Mouse (Mus musculus) NIH3T3 (cell line): Measurements from ENCODE around the gene Hdac11.

ENCODE experiments used
- DNase-seq: peaks from one replicate; pipeline ENCODE4 v3.0.0-alpha.2; 2012; ENCODE audit warnings: low read depth

Hdac11 gene

DNA sequence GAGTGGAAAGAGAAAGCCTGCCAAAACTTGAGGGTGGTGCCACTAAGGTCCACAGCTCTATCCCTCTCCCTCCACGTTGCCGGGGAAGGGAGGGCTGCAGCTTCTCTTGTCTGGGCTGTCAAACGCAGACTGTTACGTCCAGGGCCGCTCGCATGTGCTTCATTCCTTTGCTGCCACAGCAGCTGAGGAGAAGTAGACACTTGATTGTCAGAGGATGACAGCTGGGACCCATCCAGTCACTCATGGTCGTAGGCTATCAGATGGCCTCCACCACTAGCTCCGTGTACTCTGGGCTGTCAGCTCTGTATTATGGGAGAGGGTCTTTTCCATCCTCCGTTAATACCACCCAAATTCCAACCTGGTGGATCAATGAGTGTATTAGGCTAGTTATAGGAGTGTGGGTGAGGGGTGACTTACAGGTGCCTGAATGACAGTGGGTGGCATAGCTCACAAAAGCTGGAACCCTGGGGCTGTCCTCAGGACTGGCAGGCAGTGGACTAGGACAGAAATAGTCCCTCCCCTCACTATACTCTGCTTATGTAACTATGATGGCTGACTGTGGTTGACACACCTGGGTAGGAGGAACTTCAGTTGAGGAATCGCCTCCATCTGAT, 19.0 kb upstream of the Hdac11 start:
- DNase-seq, result no peak

DNA sequence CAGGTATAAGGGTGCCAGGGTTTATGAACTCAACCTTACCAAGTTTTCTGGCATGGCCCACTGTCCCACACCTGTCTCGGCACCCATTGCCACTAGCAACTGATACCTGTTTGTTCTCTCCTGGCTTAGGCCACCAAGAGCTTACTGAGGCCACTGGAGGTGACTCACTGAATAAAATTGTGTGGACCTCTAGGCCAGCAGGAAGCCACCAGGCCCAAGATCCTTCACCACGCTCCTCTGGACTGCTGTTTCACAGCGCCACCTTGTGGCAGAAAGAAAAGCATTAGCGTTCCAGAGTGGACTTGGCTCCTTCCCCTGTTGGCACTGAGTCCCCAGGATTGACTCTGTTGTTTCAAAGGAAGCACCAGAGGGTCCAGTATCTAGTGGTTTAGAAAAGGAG, 16.6 kb upstream of the Hdac11 start:
- DNase-seq, result peak; percentile 93

DNA sequence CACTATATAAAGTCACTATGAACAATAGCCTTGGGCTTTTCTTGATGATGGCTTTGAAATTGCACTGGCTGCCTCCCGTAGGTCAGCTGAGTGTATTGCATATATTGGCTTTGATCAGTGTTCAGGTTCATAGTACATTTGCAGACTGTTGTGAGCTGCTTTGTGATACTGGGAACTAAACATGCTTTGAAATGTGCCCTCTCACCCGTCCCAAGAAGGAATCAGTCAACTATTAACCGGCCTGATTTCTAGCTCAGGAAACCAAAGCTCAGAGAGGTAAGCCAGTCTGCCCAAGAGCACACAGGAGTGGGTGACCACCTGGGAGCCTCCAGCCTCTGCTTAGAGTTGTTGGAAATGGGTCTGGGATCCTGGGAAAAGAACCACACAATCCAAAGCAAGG, 11.4 kb upstream of the Hdac11 start:
- no peak for DNase-seq

DNA sequence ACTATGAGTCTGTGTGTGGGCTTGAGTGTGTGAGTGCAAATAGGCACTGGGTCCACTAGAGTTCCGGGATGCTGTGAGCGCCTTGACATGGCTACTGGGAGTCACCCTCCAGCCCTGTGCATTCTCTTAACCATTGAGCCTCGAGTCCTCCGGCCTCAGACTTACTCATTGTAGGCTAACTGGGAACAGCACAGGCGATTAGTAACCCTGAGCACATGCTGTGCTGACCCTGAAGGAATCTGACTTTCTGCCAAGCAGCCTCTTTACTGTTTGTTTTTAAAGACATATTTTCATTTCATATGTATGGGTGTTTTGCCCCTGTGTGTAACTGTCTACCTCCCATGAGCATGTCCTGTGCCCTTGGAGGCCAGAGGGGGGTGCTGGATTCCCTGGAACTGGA, 10.9 kb upstream of the Hdac11 start:
- DNase-seq, result peak; percentile 64

DNA sequence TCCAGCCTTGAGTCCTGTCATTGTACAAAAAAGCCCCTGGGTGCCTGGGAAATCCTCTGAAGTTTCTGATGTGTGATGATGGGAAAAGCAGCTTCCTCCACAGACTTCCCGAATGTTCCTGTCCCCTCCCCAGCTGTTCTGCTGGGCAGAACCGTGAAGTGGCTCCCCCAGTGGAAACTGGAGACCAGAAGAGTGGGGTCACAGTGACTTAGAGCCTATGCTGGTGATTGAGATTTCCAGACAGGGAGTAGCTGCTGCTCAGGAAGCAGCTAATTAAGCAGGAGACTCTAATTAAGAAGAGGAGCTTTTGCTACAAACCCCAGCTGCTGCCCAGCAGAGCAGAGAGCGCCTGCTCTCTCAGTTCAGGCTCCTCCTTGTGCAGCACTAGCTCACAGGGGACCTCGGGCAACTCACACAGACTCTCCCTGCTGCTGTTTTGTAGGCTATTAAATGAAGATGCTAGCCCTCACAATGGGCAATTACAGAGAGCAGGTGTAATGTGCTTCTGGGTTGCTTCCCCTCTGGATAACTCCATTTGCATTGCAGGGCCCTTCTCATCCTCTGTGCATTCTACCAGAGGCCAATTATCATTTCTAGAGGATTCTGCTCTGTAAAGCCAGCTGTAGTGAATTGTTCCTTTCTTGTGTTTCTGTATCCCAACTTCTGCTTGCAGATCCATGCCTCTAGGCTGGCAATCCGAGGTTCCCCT, 9.9 kb upstream of the Hdac11 start:
- DNase-seq, result peak; percentile 28

DNA sequence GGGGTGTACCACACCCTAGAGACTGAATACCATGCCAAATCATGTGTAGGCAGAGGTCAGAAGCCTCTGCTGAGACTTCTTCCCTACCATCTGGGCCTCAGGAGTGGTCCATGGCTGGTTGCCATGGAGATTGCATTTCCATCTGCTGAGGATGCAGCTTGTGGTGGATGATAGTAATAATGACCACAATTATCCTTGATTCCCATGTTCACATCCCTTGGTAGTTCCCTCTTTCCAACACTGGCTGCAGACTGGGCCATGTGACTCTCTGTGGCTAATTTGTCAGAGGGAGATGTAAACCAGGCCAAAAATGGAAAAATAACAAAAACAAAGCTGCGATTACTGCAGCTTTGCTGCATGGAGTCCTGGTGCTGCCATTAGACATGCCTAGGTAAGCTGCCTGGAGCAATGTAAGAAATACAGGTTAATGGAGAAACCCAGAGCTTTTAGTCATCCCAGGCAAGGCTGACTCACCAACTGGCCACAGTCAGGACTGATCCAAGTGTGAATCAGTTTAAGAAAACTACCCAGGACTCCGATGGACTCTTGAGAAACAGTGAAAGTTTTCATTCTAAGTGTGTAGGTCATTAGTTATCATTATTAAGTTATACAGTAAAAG, 9.2 kb upstream of the Hdac11 start:
- peak; percentile 80 for DNase-seq

DNA sequence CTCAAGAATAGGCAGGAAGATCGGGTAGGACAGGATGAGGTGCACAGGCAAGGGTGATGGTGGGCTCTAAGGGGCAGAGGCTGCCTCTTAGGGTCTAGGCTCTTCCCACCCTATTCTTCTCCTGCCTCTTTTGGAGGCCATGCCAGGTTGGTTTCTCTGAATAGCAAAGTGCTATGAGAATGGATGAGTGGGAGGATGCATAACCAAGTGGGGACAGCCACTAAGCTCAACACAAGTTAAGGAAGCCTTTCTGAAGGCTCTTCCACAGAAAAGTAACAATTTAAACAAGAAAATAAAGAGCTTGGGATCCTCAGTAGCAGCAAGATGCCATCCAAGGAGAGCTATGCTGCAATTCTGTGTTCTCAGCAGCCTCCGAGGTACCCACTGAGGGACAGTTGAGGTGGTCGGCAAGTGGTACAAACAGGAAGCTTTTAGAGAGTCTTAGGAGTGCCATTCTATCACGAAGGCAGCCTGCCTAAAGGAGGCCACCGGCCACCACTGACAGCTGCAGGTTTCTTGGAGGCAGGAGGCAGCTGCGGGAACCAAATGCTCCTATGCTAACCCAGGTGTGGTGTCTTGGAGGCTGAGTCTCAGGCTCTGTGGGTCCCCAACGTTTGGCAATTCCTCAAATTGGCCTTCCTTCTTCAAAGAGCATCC, 3.4 kb upstream of the Hdac11 start:
- no peak for DNase-seq

DNA sequence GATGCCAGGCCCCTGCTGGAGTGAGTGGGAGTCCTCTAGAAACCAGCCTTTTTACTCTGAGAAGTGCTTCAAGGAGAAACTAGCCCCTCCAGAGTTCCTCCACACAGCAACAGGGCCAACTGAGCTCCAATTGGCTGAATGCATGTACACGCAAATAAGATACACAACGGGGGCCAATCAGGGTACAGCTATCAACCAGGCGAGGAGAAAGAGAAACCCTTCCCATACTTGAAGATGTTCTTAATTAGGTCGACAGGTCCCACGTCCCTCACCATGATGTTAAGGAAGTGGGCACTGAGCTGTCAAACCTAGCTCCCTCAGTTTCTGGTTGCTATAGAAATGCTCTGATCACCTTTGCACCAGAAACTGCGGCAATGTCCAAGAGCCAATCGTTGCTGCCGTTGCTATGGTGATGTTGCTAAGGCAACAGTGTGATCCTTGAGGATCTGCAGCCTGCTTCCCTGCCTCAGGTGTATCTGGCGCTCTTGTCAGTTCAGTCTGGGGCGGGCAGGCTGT, 2.9 kb upstream of the Hdac11 start:
- DNase-seq, result no peak

DNA sequence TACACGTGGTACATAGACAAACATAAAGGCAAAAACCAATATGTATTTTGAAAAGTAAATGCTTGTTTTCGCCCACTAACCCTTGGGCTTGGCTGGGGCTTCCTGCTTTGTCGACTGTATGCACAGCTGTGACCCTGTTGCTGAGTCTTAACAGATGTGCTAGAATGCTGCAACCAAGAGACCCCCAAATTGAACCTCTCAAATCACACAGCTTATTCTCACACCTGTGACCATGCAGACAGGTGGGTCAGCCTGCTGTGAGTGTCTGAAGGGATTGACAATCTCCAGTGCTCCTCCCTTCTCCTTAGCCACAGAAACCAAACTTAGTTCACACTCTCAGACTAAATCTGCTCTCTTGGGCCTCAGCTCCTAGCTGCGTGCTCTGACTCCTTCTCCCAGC, 1.8 kb upstream of the Hdac11 start:
- DNase-seq, result no peak

DNA sequence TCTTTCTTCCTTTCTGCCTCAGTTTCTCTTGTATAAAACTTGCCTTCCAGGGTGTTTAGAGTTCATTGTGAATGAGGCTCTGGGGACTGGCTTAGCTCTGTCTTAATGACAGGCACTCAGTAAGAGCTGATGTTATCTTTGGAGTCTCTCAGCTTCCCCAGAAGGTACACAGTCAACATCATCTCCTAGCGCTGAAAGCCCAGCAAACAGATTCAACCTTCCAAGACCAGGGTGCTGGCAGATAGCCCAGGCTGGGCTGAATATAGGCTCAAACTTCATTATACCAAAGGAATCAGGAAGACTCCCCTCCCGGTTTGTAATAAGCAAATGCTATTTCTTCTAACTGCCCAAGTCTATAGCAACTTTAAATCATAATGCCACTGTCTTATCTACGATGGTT, 1.2 kb upstream of the Hdac11 start:
- DNase-seq, result peak; percentile 72

DNA sequence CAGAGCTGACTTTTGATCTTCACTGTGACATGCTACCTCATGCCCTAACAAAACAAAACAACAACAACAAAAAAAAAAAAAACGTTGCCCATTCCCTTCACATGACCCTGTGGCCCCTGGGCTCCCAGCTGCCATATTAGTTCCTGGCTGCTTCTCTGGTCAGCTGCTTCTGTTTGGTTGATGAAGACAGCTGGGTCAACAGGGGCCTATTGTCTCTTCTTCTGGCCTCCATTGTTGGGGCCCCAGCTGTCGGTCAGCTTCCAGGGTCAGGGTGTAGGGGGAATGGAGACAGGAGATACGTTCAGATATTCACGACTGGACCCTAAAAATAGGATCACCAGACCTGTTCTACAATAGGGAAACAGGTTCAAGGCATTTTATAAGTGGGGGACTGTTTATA, 403 bp upstream of the Hdac11 start:
- no peak for DNase-seq

DNA sequence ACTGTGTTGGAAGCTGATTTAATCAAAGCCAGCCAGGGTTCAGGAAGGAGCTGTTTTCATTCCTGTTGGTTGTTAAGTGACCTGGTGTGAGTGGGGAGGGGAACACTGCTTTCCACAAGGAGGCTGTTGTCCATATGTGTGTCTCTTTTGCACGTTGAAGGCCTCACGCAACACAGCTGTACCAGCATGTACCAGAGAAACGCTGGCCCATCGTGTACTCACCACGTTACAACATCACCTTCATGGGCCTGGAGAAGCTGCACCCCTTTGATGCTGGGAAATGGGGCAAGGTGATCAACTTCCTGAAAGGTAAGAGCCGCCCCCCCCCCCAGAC, 739 bp downstream of the Hdac11 start:
- no peak for DNase-seq

DNA sequence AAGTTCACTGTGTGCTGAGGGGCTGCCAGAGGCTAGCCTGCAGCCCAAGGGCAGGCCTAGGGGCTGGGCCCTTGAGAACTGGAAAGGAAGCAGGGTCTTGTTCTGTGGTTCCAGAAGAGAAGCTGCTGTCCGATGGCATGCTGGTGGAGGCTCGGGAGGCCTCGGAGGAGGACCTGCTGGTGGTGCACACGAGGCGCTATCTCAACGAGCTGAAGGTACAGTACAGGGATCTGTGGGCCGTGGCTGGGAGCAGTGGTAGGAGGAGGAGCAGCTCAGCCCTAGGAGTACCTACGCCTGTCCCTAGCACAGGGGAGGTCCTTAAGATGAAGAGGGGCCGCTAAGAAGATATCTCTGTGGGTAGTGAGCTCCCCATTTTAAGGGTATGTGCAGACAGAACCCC, 2.6 kb downstream of the Hdac11 start:
- no peak for DNase-seq

DNA sequence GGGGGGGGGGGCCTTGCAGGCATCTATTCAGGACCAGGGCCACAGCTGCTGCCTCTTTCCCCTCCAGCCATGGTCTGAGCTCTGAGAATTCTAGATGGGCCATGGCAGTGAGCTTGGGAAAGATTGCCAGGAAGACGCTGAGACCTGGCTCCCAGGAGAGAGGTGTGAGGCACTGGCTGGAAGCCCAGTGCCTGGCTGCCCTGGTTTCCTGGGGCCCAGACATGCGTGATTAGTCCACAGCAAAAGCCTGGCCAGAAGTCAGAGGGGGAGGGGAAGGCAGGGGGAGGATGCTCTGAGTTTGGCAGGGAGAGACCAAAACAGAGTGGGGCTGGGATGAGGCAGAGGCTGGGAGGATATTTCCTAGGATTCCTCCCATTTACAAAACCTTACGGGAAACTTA, 3.9 kb downstream of the Hdac11 start:
- DNase-seq, result peak; percentile 85

DNA sequence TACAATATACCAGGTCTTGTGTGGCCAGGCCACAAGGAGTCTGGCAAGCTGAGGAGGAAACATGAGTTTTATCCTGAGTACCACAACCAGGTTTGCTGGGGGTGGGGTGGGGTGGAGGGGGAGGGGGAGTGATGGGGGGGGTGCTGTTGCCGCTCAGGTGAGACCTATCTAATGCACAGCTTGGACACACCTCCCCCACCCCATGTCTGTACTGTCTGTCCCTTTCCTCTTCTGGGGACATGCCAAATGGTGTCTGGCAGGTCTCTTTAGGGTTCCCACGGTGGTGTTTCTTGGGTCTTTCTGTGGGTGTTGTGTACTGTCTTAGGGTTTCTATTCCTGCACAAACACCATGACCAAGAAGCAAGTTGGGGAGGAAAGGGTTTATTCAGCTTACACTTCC, 4.5 kb downstream of the Hdac11 start:
- DNase-seq, result no peak

DNA sequence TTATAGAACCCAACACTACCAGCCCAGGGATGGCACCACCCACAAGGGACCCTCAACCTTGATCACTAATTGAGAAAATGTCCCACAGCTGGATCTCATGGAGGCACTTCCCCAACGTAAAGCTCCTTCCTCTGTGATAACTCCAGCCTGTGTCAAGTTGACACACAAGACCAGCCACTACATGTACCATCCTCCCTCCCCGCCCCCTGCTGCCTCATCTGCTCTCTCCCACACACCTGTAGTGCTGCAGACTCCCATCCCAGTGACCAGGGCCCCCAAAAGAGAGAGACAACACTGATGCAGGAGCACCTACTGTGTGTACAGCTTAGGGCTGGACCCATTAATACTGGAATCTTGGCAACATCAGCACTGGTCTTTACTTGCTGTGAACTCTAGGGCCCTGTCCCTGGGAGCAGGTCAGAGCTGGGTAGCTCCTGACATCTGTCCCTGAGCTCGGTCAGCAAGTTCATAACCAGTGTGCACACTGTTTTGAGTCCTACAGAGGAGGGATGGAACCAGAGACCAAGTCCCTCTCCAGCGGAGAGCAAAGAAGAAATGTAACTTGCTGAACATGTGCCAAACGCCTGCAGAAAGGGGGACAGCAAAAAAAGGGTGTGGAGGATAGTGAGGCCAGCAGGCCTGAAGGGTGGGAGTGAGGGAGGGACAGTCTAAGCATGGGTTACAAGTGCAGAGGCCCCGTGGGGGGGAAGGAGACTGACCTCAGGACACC, 5.2 kb downstream of the Hdac11 start:
- DNase-seq, result no peak

DNA sequence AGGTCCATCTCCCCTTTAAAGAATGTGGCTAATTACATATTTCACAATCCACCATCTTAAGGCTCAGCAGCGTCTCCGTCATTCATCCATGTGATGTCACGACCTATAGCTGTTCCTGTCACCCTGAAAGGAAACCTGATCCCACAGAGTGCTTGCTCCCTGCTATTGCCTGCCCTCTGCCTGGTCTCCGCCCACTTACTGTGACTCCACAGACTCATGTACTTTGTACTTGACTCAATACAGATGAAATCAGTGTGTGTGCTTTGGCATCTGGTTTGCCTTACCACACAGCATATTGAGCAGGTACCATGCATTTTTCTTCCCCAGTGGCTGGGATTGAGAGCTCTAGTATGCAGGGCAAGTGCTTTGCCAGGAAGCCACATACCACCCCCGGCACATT, 5.8 kb downstream of the Hdac11 start:
- no peak for DNase-seq

DNA sequence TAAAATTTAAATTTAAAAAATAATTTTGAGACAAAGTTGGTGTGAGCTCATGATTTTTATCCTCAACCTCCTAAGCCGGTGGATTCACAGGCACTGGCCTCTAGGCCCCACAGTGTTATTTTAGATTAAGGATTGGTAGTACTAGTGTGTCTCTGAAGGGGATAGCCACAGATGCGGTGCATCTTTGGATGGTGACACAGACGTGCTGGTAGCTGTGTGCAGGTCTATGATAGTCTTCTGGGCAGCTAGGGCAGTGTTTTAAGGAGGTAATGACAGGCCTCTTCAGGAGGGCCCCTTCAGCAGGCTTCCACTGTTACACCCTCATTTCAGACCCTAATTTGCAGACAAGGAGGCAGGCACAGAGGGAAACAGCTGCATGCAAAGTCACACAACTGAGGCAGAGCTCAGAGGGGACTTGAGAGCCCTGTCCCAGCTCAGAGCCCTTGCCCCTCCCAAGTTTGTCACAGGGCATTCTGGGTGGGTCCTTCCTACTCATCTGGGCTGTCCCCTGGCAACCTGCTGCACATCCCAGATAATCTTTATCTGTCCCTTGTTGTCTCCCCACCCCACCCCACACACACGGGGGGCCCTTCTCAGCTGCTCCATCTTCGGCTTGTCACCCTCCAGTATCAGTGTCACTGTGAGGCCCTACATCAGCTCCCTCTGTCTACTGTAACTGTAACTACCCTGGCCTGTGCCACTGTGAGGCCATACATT, 6.9 kb downstream of the Hdac11 start:
- no peak for DNase-seq

DNA sequence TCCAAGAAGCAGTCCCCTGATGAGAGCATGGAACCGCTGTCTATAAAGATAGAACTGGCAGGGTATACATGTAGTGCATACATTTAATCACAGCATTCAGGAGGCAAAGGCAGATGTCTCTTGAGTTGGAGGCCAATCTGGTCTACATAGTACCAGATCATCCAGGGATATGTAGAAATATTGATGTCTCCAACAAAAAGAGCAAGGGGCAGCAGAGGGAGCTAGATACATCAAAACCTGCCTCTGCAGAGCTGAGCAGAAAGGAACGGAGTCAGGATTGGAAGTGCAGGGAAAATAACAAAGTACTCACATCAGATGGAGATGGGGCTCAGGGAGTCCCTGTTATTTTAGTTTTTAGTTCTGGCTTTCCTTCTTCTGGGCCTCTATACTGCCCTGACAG, 8.1 kb downstream of the Hdac11 start:
- peak; percentile 54 for DNase-seq

DNA sequence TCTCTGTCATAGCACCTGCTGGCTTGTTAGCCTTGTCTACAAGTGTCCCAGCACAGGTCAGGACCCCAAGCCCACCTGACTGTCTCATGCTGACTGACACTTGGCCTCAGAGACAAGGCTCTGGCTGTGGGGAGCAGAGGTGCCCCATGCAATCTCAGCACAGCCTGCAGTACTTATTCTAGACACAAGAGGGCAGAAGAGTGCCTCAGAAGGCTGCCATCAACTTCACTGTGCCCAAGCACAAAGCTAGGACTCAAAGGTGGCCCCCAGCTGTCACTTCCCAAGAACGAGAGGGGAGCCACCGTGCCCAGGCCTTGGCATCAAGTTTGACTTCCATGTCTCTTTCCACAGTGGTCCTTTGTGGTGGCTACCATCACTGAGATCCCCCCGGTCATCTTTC, 8.7 kb downstream of the Hdac11 start:
- DNase-seq, result peak; percentile 87

DNA sequence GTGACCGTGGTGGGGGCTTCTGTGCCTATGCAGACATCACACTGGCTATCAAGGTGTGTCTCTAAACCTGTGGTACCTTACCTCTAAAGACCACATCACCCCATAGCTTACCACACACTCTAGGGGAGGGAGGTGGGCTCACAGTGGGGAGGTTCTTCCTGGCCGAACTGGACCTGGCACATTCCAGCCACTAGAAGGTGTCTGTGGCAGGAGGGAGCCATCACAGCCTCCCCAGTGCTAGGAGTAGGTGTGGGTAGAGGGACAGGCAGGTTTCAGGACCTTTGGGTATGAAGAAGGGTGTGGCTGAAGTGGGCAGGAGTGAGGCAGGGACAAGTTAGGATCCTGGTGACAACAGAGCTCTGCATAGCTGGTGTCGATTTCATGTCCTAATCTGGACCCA, 11.4 kb downstream of the Hdac11 start:
- no peak for DNase-seq

DNA sequence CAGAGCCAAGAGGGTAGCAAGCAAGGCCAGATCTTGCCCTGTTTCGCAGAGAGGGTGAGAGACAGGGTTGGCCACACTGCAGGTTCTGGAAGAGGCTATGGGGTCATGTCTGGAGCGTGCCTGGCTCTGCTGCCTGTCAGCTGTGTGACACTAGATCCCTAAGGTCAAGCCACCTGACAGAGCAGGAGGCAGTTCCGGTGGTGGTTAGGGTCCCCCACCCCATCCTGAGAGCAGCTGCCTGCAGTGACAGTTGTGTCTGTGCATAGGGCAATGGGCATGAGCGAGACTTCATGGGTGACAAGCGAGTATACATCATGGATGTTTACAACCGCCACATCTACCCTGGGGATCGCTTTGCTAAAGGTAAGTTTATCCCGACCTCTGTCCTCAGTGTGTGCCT, 12.7 kb downstream of the Hdac11 start:
- no peak for DNase-seq
